Mouse (Mus musculus): ENCODE data around the gene Bud23. TPM values are rescaled to one million over a fixed set of nuclear protein-coding genes. Genes with fewer than 3 reads are reported as not detected.

Gene Bud23
- polyA plus RNA-seq, 1 experiment from 2014 or later = 43.0 TPM

DNA sequence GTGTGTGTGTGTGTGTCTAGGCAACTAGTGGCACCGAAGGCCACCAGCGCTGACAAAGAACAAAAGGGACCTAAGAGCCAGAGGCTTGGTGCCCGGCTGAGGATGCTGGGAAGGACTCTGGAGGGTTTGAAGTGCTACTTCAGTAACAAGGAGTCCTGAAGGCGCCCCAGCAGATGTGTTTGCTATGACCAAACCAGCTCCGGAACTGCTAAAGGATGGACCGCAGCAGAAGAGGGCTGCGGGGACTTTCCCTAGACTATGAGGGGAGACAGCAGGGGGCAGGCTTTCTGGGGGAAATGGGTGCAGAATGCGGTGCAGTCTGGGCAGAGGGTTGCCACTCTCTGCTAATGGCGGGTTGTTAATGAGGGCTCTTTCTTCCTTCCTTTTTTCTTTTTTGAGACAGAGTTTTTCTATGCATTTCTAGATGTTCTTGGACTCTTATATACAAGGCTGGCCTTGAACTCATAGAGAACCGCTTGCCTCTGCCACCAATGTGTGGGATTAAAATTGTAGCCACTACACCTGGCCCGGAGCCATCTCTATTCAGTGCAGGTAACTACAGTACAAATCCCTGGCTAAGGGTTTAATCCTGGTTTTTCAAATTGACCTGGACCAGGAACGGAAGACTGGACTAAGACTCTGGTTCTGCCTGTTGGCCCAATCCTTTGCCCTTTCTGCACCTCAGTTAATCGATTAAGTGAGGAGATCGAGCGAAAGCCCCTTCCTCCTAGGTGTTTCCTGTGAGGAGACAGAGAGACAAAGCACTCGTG is 56.8 kb downstream of the Bud23 start:
- Histone ChIP-seq H3K4me2 (ENCODE audit: low read depth, low read length) (peak overlapping the region; percentile 99), H3K27ac (ENCODE audit: low read length) (peak overlapping the region; percentile 93), H3K4me3 (ENCODE audit: low read depth, low read length) (peak overlapping the region; percentile 64), H3K36me3 (ENCODE audit: control insufficient read depth, insufficient read depth) (no peaks in the 10 kb centered on the region), H3K4me1 (ENCODE audit: control insufficient read depth, low read depth, low read length) (peaks cover 32% of the 10 kb centered on the region), H3K9ac (ENCODE audit: low read depth, low read length) (peak overlapping the region; percentile 80), H3K27me3 (ENCODE audit: control insufficient read depth, insufficient read depth, low read depth, low read length) (no peaks in the 10 kb centered on the region), H3K9me3 (replicated peaks; ENCODE audit: control insufficient read depth, low read length) (no peaks in the 10 kb centered on the region)
- ATAC-seq (ENCODE audit: low read depth) = no peak
- WGBS (ENCODE audit: insufficient replicate concordance) = 30% methylated on average over 16 of the region's 16 CpGs

Other genes starting within 250 kb of the Bud23 start
- gene Tmem270, start 158.2 kb downstream of the Bud23 start, polyA plus RNA-seq (2015; fragmentation: Nextera tagmentation; extraction: Ambion mirVana) = 0.09 and 0.12 TPM in 2 replicates
- gene Cldn13, start 149.4 kb downstream of the Bud23 start, polyA plus RNA-seq (2015; fragmentation: Nextera tagmentation; extraction: Ambion mirVana) = 258 and 277 TPM in 2 replicates
- gene Mettl27, start 132.6 kb downstream of the Bud23 start, polyA plus RNA-seq (2015; fragmentation: Nextera tagmentation; extraction: Ambion mirVana) = 20.8 and 25.3 TPM in 2 replicates
- gene Cldn4, start 118.0 kb downstream of the Bud23 start, polyA plus RNA-seq (2015; fragmentation: Nextera tagmentation; extraction: Ambion mirVana) = 0.28 and 0.71 TPM in 2 replicates
- gene Cldn3, start 78.7 kb downstream of the Bud23 start, polyA plus RNA-seq (2015; fragmentation: Nextera tagmentation; extraction: Ambion mirVana) = 2.6 and 4.7 TPM in 2 replicates
- 26.2 and 26.6 TPM in 2 replicates for gene Abhd11, start 55.8 kb downstream of the Bud23 start, polyA plus RNA-seq (2015; fragmentation: Nextera tagmentation; extraction: Ambion mirVana)
- gene Stx1a, start 41.5 kb downstream of the Bud23 start, polyA plus RNA-seq (2015; fragmentation: Nextera tagmentation; extraction: Ambion mirVana) = 0.71 and 1.1 TPM in 2 replicates
- gene Dnajc30, start 757 bp downstream of the Bud23 start, polyA plus RNA-seq (2015; fragmentation: Nextera tagmentation; extraction: Ambion mirVana) = 14.0 and 15.2 TPM in 2 replicates
- 0.09 and 0.25 TPM in 2 replicates for gene Vps37d, start 13.3 kb upstream of the Bud23 start, polyA plus RNA-seq (2015; fragmentation: Nextera tagmentation; extraction: Ambion mirVana)
- gene Mlxipl, start 24.9 kb upstream of the Bud23 start, polyA plus RNA-seq (2015; fragmentation: Nextera tagmentation; extraction: Ambion mirVana) = 9.6 and 14.1 TPM in 2 replicates
- gene Tbl2, start 84.7 kb upstream of the Bud23 start, polyA plus RNA-seq (2015; fragmentation: Nextera tagmentation; extraction: Ambion mirVana) = 11.1 and 11.6 TPM in 2 replicates
- gene Bcl7b, start 103.3 kb upstream of the Bud23 start, polyA plus RNA-seq (2015; fragmentation: Nextera tagmentation; extraction: Ambion mirVana) = 24.8 and 25.8 TPM in 2 replicates
- gene Baz1b, start 122.3 kb upstream of the Bud23 start, polyA plus RNA-seq (2015; fragmentation: Nextera tagmentation; extraction: Ambion mirVana) = 14.3 and 15.5 TPM in 2 replicates
- 0.14 and 0.34 TPM in 2 replicates for gene Fzd9, start 186.3 kb upstream of the Bud23 start, polyA plus RNA-seq (2015; fragmentation: Nextera tagmentation; extraction: Ambion mirVana)